21 mouse cellular contexts compared by ENCODE assay signal in genomic region chr7:137868501-137868900, GRCm38 (mm10).
DNase-seq lines count a peak whose midpoint lies in the region; ATAC-seq lines count a peak whose summit lies in the region.
"Had no signal": no experiment of that assay in that cellular context is flagged by ENCODE, and none has a peak within 500 bp of the region (broad histone marks: within the 10 kb centered on the region; RNA-seq: fewer than 3 reads in every experiment).

No protein-coding gene starts in this region.

- no peaks in the 10 kb centered on the region for H3K9me3 ChIP-seq in forebrain, embryonic 15.5 days
- H3K9me3 ChIP-seq: embryonic facial prominence, embryonic 13.5 days; forebrain, embryonic 12.5 days; heart, embryonic 13.5 days; hindbrain, embryonic 13.5 days; intestine, embryonic 15.5 days had no signal

- H3K27me3 ChIP-seq in forebrain, embryonic 15.5 days, result no peaks in the 10 kb centered on the region
- H3K27me3 ChIP-seq: embryonic facial prominence, embryonic 13.5 days; forebrain, embryonic 12.5 days; heart, embryonic 13.5 days; hindbrain, embryonic 13.5 days; intestine, embryonic 15.5 days had no signal

- H3K4me3 ChIP-seq in forebrain, embryonic 15.5 days, result no peak overlapping the region
- H3K4me3 ChIP-seq: embryonic facial prominence, embryonic 13.5 days; forebrain, embryonic 12.5 days; heart, embryonic 13.5 days; hindbrain, embryonic 13.5 days; intestine, embryonic 15.5 days had no signal

- no peak overlapping the region for H3K9ac ChIP-seq in forebrain, embryonic 15.5 days (replicated peaks)
- H3K9ac ChIP-seq: embryonic facial prominence, embryonic 13.5 days; forebrain, embryonic 12.5 days; forebrain, postnatal 0 days; heart, embryonic 13.5 days; hindbrain, embryonic 13.5 days; intestine, embryonic 15.5 days had no signal

- no peak overlapping the region for H3K27ac ChIP-seq in forebrain, embryonic 15.5 days (replicated peaks)
- H3K27ac ChIP-seq: embryonic facial prominence, embryonic 13.5 days; forebrain, embryonic 12.5 days; heart, embryonic 13.5 days; hindbrain, embryonic 13.5 days; intestine, embryonic 15.5 days had no signal

- H3K36me3 ChIP-seq in forebrain, embryonic 15.5 days, result no peaks in the 10 kb centered on the region
- H3K36me3 ChIP-seq: embryonic facial prominence, embryonic 13.5 days; forebrain, embryonic 12.5 days; G1E; heart, embryonic 13.5 days; hindbrain, embryonic 13.5 days; intestine, embryonic 15.5 days had no signal

- no peak for ATAC-seq in forebrain, embryonic 15.5 days (replicated peaks)
- ATAC-seq: CD4-positive, CD25-positive, alpha-beta regulatory T cell, adult 4 months; forebrain, postnatal 0 days; intestine, embryonic 15.5 days had no signal

- intact Hi-C loops in left cerebral cortex, postnatal 4 days (cut with DNase I), result no loop called here
- intact Hi-C loops in left cerebral cortex, postnatal 36 days (cut with DNase I), result no loop called here

- peak; percentile 7 for DNase-seq in cerebellum, adult 11-12 months
- DNase-seq in cerebellum, adult 11 months, result no peak
- peak; percentile 47 for DNase-seq in left cerebral cortex, postnatal 4 days
- DNase-seq in left cerebral cortex, postnatal 36 days (ENCODE audit: low spot score in 2 of 2), result no peak
- peak; percentile 59 to 77 for DNase-seq in cerebellum, postnatal 14 days
- no peak for DNase-seq in right cerebral cortex, postnatal 14 days
- DNase-seq: adrenal gland, adult 8-10 months; adrenal gland, postnatal 36 days; B cell, adult 2 months; forebrain, postnatal 0 days; gastrocnemius, postnatal 25 days; heart, postnatal 4 days; kidney, adult 18-20 months had no signal

- H3K4me2 ChIP-seq in forebrain, embryonic 15.5 days (replicated peaks), result no peak overlapping the region
- H3K4me2 ChIP-seq: embryonic facial prominence, embryonic 13.5 days; forebrain, embryonic 12.5 days; heart, embryonic 13.5 days; hindbrain, embryonic 13.5 days; intestine, embryonic 15.5 days had no signal

- H3K4me1 ChIP-seq in forebrain, embryonic 15.5 days, result peaks cover 14% of the 10 kb centered on the region
- H3K4me1 ChIP-seq: heart, embryonic 13.5 days; intestine, embryonic 15.5 days had no signal

- WGBS in forebrain, embryonic 15.5 days, result 79% methylated on average over 3 of the region's 3 CpGs

Comparison
In these comparisons a context has a peak if more than half of its experiments do, and no peak if none do; other contexts are left out.
1. DNase-seq: peak in cerebellum, adult 11-12 months (single experiment), left cerebral cortex, postnatal 4 days (single experiment) and cerebellum, postnatal 14 days (2 of 2); none in cerebellum, adult 11 months (single experiment), left cerebral cortex, postnatal 36 days (0 of 2) and right cerebral cortex, postnatal 14 days (single experiment).